8 mouse cellular contexts compared by ENCODE assay signal in genomic region chr9:40757105-40757626, GRCm38 (mm10). TPM values are rescaled to one million over a fixed set of nuclear protein-coding genes. Genes with fewer than 3 reads are reported as not detected.
DNase-seq lines count a peak whose midpoint lies in the region; ATAC-seq and TF ChIP-seq lines count a peak whose summit lies in the region.

No protein-coding gene starts in this region.

- intact Hi-C loops in heart, postnatal 14 days (cut with DNase I) = loop anchor here (2.0 to 5.0 kb wide), 3 partner anchors 50 to 180 kb away; no protein-coding TSS in a partner anchor

- H3K27ac ChIP-seq in embryonic facial prominence, embryonic 15.5 days (replicated peaks) = peak overlapping the region; percentile 85
- H3K27ac ChIP-seq in lung, embryonic 14.5 days (ENCODE audit: low read depth) = peak overlapping the region; percentile 60; the same call in 1 of the 2 replicates

- ATAC-seq in embryonic facial prominence, embryonic 15.5 days (ENCODE audit: insufficient number of reproducible peaks, low FRiP score, low TSS enrichment, low read depth) = 0 out of 2 replicates have a peak, but pooled peaks have one; percentile 60
- peak; percentile 77 for ATAC-seq in lung, embryonic 14.5 days (ENCODE audit: insufficient read depth)
- peak; percentile 43; the same call in 1 of the 2 replicates for ATAC-seq in neutrophil, adult 5-6 weeks (ENCODE audit: extremely low read depth, insufficient number of reproducible peaks, low FRiP score, poor library complexity, severe bottlenecking)

- peak; percentile 38 to 46 for DNase-seq in B cell, adult 2 months
- peak; percentile 61 to 75 for DNase-seq in adrenal gland, postnatal 36 days
- peak; percentile 32 to 55 for DNase-seq in heart, postnatal 14 days
- DNase-seq in kidney, postnatal 4 days = peak; percentile 67 to 81
- peak; percentile 68 for DNase-seq in lung, embryonic 14.5 days
- DNase-seq in thymus, postnatal 4 days = peak; percentile 49

- no peak overlapping the region for H3K9ac ChIP-seq in embryonic facial prominence, embryonic 15.5 days
- peak overlapping the region; percentile 5 for H3K9ac ChIP-seq in lung, embryonic 14.5 days

- H3K4me3 ChIP-seq in embryonic facial prominence, embryonic 15.5 days (replicated peaks) = peak overlapping the region; percentile 33
- peak overlapping the region; percentile 10; the same call in 1 of the 2 replicates for H3K4me3 ChIP-seq in lung, embryonic 14.5 days (ENCODE audit: low read depth, low read length)

- no peaks in the 10 kb centered on the region for H3K36me3 ChIP-seq in embryonic facial prominence, embryonic 15.5 days
- 0 out of 2 replicates have a peak, but pooled peaks cover 11% of the 10 kb centered on the region for H3K36me3 ChIP-seq in lung, embryonic 14.5 days (ENCODE audit: insufficient read depth)

- peak overlapping the region; percentile 48 for H3K4me2 ChIP-seq in embryonic facial prominence, embryonic 15.5 days (replicated peaks)
- peak overlapping the region; percentile 56 for H3K4me2 ChIP-seq in lung, embryonic 14.5 days

- no peaks in the 10 kb centered on the region for H3K27me3 ChIP-seq in embryonic facial prominence, embryonic 15.5 days
- no peaks in the 10 kb centered on the region for H3K27me3 ChIP-seq in lung, embryonic 14.5 days (ENCODE audit: insufficient read depth, low read length)

- H3K9me3 ChIP-seq in embryonic facial prominence, embryonic 15.5 days (replicated peaks) = no peaks in the 10 kb centered on the region
- no peaks in the 10 kb centered on the region for H3K9me3 ChIP-seq in lung, embryonic 14.5 days (ENCODE audit: low read depth, low read length)

- H3K4me1 ChIP-seq in embryonic facial prominence, embryonic 15.5 days = peaks cover 23% of the 10 kb centered on the region
- H3K4me1 ChIP-seq in lung, embryonic 14.5 days (ENCODE audit: insufficient read depth) = peaks cover 6% of the 10 kb centered on the region; the same call in 1 of the 2 replicates

- TF ChIP-seq CTCF in lung, embryonic 14.5 days (IDR thresholded peaks at IDR 0.05; ENCODE audit: low read depth) = peak; percentile 63

- 12% methylated on average over 12 of the region's 12 CpGs for WGBS in embryonic facial prominence, embryonic 15.5 days
- 12% methylated on average over 12 of the region's 12 CpGs for WGBS in lung, embryonic 14.5 days

RNA-seq across cellular contexts. Expression of gene Hspa8, which starts 43.6 kb away (rescaled TPM):
- total RNA-seq in adrenal gland, postnatal 36 days (2021) = 1,000 to 10,000 TPM; 1,561 to 3,265 TPM
- 2,291 and 2,301 TPM in 2 replicates for polyA plus RNA-seq in embryonic facial prominence, embryonic 15.5 days (2015; fragmentation: Nextera tagmentation; extraction: Ambion mirVana)
- total RNA-seq in heart, postnatal 14 days (2021) = 1,000 to 10,000 TPM; 1,048 to 1,357 TPM
- 2,522 and 2,633 TPM in 2 replicates for polyA plus RNA-seq in lung, embryonic 14.5 days (2014; fragmentation: Nextera tagmentation; extraction: Ambion mirVana)
- total RNA-seq in neutrophil, adult 5-6 weeks (2017) = 1,488 and 1,684 TPM in 2 replicates

Comparison
In these comparisons a context has a peak if more than half of its experiments do, and no peak if none do; other contexts are left out.
1. Peak in every context shown above with its lines: DNase-seq, ATAC-seq, H3K4me3 ChIP-seq and H3K27ac ChIP-seq.